Mouse (Mus musculus) hematopoietic stem cell, adult 5-6 weeks (primary cell): ENCODE measurements at regions not wholly inside any gene's neighbourhood (a gene's known extent, or its start where the extent isn't known, plus 50 kb on each side); places are given as distances from the start of the nearest gene placed in this dataset.

Source experiments
- ATAC-seq, 2 experiments: fragments of 125-278 bp in 1 of 2; replicated peaks in 1 of 2; 2 replicates each; pipeline ENCODE4 v1.8.0; 2016 to 2017; ENCODE audit warnings: inconsistent platforms in 2 of 2, mild to moderate bottlenecking in 2 of 2, moderate number of reproducible peaks in 2 of 2, low read depth in 1 of 2, moderate TSS enrichment in 1 of 2; ENCODE audit not compliant: low FRiP score in 2 of 2, poor library complexity in 2 of 2, severe bottlenecking in 2 of 2, insufficient read depth in 1 of 2, low TSS enrichment in 1 of 2

DNA sequence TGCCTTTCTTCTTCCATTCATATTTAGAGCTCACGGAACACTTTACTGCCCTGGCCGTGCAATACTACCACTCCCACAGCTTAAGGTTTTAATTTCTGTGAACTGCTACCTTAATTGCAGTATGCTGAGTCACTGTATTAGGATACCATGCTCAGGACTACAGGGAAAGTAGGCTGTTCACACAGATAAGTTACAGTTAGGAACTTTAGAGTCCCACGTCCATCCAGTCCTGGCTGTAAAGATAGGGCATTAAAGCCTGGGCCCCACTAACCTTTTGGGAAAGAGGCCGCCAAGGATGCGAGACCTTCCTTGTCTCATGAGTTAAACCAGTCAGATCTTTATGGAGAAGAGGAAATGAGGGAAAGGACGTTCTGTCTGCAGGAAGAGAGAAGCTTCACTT lies 574.6 kb downstream of the Stpg2 start:
- ATAC-seq, result no peak

GRCm38 (mm10) chr3:139783406-139783805 lies 577.9 kb downstream of the Stpg2 start:
- ATAC-seq, result no peak

GRCm38 (mm10) chr3:139786510-139786909 lies 581.0 kb downstream of the Stpg2 start:
- no peak for ATAC-seq

DNA sequence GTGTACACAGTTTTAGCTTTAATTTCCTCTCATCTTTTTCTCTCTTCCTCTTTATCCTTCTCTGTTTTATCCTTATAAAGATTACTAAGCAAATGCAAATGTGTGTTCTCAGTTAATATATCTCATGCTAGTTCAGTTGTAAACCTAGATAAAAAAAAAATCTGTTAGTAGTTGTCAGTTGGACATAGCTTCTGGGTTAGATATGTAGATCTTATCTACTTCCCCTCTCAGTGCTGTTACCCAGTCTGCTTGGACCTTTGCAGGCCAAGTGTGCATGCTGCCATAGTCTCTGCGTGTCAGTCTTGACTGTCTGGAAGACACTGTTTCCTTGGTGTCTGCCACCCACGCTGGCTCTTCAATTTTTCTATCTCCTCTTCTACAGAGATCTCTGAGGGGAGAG lies 583.4 kb downstream of the Stpg2 start:
- ATAC-seq, result 0 out of 4 replicates have a peak, but pooled peaks of 1 of the 2 experiments have one; percentile 4

DNA sequence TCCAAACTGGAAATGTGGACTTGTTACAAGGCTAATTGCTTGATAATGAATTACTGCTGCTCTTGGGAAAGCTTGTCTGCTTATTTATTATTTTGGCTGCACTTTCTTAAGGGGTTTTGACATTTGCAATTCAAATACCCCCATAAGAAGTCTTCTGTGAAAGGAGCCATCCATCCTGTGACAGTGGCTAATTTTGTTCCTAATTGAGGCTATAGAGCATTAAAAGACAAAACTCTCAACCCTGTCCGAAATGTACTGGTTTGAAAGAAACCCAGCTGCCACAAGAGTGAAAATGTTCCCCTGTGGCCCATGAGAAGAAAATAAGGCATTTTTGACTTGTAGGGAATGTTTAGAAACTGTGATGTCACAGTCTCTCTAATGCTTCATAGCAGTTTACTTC lies 591.2 kb downstream of the Stpg2 start:
- no peak for ATAC-seq

GRCm38 (mm10) chr3:139799059-139799458 lies 593.6 kb downstream of the Stpg2 start:
- ATAC-seq, result no peak

DNA sequence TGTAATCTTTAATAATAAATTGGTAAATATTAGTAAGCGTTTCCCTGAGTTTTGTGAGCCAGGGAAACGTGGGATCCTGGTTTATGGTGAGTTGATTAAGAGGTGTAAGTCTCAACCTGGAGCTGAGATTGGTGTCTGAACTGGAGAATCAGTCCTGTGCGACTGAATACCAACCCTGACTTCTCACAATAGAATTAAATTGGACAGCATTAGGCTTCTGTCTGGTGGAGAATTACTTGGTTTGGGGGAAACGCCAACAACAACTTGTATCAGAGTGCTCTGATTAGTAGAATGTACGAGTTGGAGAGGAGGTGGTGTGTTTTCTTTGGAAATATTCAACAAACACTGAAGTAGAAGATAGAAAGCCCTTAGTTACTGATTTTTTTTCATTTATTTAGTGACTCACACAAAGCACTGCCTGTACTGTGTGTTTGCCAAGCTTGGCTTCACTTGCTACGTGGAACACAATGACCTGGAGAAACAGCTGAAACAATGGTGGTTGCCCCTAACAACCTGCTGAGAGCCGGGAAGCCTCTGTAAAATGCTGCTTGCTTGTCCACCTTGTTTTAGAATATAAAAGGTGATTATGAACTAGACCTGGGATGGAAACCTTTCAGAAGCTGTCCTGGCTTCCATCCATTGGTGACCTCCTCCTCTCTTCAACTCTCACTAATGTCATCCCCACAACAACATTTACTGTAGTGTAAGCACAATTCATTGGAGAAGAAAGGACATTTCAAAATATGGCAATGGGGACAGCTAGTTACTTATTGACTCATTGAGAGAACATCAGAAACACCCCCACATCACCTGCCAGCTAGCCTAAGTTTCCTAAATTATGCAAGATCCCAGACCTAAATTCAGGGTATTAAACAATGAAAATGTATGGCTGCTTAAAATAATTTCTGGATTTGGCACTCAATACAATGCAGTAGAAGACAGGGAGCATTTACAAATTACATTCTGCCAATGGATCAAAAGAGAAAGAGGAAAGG lies 597.5 kb downstream of the Stpg2 start:
- no peak for ATAC-seq

DNA sequence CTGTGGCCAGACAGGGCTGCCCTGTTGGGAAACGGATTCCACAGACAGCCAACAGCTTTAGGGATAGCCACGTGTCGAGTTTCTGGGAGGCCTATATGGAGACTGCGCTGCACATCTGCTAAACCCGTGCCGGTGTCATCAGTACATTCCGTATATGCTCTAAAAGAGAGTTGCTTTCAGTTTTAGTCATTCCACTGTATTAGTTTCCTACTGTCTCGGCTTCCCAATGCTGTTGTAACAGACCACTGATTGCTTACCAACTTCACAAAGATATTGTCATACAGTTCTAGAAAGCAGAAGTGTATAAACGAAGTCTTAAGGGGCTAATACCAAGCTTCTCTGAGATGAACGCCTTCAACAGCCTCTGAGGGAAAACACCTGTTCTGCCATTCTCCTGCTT lies 622.5 kb downstream of the Stpg2 start:
- ATAC-seq, result no peak

GRCm38 (mm10) chr3:139828581-139828980 lies 623.1 kb downstream of the Stpg2 start:
- ATAC-seq, result no peak

GRCm38 (mm10) chr3:139832599-139832998 lies 627.1 kb downstream of the Stpg2 start:
- no peak for ATAC-seq

DNA sequence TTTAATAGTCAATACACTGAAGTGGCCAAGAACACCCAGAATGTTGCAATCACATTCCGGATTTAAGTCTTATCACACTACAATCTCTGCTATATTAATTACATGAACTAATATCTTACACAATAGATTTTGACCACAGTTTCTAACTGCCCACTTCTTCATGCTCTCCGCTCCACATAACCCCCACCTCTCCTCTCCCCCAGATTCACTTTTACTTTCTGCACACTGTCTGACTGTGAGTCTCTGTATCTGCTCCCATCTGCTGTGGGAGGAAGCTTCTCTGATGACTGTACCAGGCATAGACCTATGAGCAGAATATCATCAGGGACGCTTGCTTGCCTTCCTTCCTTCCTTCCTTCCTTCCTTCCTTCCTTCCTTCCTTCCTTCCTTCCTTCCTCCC lies 636.5 kb downstream of the Stpg2 start:
- ATAC-seq, result no peak; a peak in 1 of 4 replicates

DNA sequence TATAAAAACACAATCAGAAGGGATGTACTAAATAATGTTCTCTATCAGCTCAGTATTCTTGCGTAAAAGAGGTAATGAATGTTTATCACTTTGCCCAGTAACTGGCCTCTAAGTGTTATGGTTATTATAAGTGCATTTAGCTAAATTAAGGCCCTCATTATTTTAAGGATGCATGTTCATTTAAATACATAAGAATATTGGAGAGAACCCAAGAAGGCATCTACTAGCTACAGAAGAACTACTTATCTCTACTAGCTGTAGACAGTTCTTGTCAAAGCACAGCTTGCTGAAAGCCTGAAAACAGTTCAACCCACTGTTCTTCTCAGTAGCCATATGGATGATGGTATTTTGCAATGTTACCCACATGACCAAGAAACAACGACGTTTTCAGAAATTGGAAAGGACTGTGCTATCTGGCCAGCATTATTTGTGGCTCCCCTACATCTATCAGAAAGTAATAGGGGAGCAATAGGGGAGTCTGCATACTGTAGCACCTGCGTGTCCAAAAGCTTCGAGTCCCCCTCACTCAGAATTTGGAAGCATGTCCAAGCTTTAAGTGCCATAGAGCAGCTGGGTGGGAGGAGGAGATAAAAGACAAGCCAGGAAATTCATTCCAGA lies 637.6 kb downstream of the Stpg2 start:
- no peak for ATAC-seq

DNA sequence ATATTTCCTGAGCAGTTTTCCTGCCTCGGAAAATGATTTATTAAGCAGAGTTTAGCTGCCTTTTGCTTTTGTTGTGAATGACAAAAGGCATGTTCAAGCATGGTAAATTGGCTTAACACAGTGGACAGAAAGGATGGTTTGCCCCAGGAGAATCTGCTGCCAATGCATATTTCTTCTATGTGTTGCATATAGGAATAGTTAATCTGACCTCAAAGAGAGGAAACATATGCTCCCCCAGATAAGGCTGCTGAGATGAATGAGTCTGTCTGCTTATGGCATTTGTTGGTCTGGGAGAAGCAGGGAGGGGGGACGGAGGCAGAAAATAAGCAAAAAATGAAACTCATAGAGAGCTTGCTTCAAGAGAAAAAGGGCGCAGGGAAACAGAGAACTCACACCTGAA lies 638.9 kb downstream of the Stpg2 start:
- peak; percentile 42 to 76; a peak in 3 of 4 replicates for ATAC-seq

DNA sequence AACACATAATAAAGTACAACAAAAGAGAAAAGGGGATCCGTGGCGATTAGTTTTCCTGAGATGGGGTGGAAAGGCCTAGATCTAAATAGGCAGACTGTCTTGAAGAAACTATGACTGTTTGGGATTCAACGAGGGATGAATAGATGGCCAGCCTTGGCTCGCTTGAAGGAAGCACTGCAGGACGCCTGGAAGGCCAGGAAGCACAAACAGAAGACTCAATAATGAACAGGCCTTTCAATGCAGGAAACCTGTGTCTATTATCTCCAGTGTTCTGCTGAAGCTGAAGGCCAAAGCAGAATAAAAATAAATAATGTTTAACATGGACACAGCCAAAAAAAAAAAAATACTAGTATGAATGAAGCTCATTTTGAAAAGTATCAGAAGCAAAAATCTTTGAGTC lies 642.3 kb downstream of the Stpg2 start:
- ATAC-seq, result no peak

GRCm38 (mm10) chr3:139859966-139860635 lies 654.6 kb downstream of the Stpg2 start:
- ATAC-seq, result peak; percentile 68 to 69

GRCm38 (mm10) chr3:139860831-139861371 lies 655.4 kb downstream of the Stpg2 start:
- no peak; a peak in 1 of 4 replicates for ATAC-seq

- no peak for ATAC-seq
Observed at GRCm38 (mm10) chr3:139866329-139866728, 660.8 kb downstream of the Stpg2 start.

GRCm38 (mm10) chr3:139867030-139867429 lies 661.5 kb downstream of the Stpg2 start:
- ATAC-seq, result no peak
